Mouse (Mus musculus): ENCODE measurements at regions not wholly inside any gene's neighbourhood (a gene's known extent, or its start where the extent isn't known, plus 50 kb on each side); places are given as distances from the start of the nearest gene placed in this dataset.

DNA sequence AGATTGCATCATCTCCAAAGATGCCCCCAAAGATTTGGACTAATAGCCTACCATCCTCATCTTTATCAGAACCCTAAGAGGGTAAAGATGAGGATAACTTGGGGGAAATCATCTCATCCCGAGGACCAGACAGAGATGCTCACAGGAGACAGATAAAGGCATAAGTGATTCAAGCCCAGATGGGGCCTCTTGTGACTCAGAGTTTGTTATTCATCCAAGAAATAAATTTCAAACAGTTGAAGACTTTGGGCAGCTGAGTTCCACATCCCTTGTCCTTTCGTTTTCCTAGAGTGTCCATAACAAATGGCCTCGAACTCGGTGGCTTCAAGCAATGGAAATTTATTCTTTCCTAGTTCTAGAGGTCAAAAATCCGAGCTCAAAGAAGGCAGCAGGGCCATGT is 485.1 kb upstream of the Gm10131 start:
- ATAC-seq (ENCODE audit: extremely low read depth, insufficient number of reproducible peaks, low FRiP score, poor library complexity, severe bottlenecking), result no peak

DNA sequence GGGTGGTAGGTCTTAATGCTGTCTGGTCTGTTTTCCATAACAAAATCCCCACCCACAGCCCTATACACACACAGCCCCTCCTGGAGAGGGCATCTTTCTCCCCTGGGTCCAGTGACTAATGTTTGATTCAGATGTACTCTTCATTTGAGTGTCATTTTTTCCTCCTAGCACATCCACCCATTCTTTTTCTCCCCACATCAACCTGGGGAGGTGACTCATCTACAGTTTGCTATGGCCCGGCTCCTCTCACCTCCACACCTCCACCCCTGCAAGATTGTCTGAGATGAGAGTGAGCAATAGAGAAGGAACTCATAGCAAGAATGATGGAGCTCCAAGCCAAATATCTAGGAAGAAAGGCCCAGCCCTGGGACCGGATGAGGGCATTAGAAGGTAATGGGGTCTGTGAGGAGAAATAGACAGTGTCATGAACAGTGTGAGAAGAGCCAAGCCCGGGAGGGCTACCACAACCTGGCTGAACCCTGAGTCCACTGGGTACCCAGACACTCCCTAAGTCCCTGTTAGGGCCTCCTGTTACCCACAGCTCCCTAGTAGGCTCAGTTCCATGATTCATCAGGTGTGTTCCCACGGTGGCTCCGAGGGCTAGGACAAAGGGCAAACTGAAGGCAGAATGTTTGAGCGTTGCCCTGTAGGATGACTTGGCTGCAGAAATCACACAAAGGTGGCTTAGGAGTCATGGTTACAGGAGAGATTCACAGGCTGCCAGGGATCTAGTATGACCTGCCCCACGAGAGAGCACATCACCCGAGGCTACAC is 479.6 kb upstream of the Gm10131 start:
- ATAC-seq (ENCODE audit: extremely low read depth, insufficient number of reproducible peaks, low FRiP score, poor library complexity, severe bottlenecking), result no peak

DNA sequence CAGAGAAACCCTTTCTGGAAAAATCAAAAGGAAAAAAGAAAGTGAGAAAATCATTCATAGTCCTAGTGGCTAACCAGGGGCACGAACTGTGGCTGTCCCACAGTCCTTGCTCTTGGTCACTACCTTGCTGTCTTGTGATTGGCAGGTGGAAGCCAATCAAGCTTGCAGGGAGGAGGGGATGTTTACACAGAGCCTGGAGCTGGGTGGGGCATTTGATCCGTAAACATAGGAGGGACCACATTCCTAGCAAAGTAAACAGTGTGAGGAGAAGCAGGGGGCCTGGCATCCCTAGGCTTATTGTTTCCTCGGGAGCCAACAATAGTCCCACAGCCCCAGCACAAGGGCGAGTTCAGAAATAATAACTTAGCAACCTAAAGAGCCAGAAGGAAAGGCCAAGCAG is 466.5 kb upstream of the Gm10131 start:
- ATAC-seq (ENCODE audit: extremely low read depth, insufficient number of reproducible peaks, low FRiP score, poor library complexity, severe bottlenecking), result no peak

DNA sequence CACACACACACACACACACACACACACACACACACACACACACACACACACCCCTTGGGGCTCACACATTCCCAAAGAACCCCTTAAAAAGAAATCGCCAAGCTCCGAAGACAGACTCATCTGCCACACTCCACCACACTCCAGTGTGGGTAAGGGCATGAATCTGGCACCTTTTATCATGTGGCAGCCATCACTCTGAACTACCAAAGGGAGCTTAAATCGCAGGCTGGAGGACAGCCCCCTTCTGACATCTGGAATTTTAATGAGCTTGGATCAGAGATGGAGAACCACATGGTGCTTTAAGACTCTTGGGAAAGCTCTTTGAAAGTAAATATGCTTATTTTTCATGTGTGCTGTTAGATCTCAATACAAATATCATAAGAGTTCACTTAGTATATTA is 462.5 kb upstream of the Gm10131 start:
- no peak for ATAC-seq (ENCODE audit: extremely low read depth, insufficient number of reproducible peaks, low FRiP score, poor library complexity, severe bottlenecking)

DNA sequence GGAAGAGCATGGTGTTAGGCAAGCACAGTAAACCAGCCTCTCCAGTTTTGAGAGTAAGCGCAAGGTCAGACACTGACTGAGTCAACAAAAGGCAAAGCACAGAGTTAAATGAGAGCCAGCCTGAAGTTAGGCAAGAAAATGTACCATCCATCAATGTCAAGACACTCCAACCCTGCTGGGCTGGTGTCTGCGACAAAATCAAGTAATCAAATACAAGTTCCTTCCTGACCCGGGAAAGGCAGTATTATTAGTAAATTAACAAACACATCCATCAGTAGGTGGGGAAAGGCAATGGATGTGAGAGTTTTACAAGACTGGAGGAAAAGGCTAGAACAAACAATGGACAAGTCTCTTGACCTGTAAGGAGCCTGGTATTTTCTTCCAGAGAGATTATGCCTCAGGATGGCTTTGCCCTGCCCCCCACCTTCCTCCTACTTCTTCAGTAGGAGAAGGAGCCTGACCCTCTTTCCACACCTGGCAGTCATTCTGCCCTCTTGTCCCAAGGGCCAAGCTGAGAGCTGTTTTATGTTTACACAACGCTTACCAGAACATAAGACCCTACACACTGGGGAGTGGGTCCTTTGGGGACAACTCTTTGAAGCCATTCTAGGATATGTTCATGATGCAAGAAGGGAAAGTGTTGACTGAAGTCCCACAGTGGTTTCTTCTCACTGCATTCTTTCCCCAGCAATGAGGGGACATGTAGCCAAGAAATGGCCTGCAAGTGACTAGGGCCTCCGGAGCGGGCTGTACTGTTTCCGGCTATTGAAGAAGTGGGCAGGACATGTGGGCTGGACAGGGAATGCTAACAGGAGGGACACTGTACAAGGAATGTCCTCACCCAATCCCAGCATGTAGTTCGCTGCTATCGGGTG is 461.7 kb upstream of the Gm10131 start:
- ATAC-seq (ENCODE audit: extremely low read depth, insufficient number of reproducible peaks, low FRiP score, poor library complexity, severe bottlenecking), result no peak

DNA sequence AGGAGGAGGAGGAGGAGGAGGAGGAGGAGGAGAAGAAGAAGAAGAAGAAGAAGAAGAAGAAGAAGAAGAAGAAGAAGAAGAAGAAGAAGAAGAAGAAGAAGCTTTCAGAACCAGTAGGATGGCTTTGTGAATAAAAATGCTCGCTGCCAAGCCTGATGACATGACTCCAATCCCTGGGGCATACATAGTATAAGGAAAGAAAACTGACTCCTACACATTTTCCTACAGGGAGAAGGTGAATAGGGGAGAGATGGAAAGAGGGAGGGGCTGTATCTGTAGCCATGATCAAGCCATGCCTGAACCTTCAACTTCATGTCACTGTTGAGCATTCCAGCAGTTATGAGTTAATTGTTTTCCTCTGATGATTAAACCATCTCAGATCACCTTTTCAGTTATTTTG is 460.2 kb upstream of the Gm10131 start:
- no peak for ATAC-seq (ENCODE audit: extremely low read depth, insufficient number of reproducible peaks, low FRiP score, poor library complexity, severe bottlenecking)

DNA sequence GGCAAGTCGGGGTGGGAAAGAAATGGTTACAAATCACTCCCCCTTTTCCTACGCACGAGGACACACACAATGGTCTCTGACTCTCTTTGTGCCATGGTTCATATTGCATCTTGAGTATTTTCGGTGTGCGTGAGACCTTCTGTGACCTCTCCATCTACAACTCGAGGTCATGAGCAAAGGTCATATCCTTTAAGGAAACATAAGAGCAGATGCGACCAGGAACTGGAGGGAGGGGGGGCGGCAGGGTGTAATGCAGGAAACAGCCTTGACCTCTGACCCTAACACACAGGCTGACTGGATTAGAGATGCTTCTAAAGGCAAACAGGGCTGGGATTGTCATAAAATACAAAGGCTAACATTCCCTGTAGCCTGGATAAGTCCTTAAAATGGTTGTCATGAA is 450.7 kb upstream of the Gm10131 start:
- no peak for ATAC-seq (ENCODE audit: extremely low read depth, insufficient number of reproducible peaks, low FRiP score, poor library complexity, severe bottlenecking)

DNA sequence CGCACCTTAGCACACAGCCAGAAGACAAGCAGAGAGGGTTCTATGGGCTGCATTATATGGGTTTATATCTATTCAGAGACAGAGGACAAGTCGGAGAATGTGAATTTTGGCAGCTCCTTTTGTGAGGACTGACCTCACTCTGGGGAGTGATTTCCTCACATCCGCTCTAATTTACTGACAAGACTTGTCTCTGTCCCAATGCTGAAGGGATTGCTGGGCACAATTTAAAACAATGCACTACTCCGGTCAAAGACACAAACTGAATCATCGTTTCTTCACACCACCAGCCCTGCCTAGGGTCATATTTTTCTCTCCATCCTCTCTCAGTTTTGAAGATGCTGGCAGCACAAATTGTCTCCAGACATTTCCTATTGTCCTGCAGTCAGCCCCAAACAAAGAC is 438.2 kb upstream of the Gm10131 start:
- no peak for ATAC-seq (ENCODE audit: extremely low read depth, insufficient number of reproducible peaks, low FRiP score, poor library complexity, severe bottlenecking)

DNA sequence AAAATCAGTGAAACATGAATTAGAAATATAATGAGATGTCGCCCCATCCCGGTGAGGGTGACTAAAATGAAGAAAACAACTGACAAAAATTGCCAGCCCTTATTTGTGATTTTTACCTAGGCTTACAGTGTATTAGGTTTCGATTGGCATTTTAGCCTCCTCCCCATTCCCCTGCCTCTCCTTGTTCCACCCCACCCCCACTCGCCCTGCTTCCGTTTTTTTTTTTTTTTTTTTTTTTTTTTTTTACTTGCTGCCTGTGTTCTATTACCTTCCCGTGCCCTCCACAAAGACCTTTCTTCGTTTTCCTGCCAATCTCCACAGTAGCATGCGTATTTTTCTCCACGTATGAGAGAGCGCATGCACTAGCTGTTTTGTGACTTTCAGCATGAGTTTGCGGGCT is 435.3 kb upstream of the Gm10131 start:
- ATAC-seq (ENCODE audit: extremely low read depth, insufficient number of reproducible peaks, low FRiP score, poor library complexity, severe bottlenecking), result no peak

DNA sequence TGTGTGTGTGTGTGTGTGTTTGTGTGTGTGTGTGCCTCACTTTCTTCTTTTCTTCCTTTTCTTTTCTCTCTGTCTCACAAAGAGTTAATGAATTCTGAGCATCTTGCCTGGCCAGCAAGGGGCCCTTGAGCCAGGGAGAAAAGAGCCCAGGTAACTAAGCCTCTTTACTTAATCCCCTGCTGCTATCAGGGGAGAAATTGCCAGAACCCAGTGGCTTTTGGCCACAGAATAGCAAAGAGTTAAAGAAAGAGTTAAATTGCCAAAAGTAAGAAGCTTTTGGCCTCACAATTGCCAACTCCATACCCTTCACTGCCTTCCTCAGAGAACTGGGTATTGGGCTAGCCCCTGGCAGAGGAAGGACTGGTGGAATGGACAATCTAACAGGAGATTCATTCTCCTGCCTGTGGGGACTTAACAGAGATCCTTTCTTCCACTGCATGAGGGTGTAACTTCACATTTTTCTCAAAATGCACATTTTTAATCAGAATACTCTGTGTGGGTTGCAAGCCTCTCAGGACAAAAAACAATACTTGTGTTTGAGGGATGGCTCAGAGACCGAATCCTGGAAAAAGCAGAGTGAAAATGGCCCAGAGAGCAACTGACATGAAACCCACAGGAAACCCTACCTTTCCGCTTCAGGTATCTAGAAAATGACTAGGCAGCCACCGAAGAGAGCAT is 431.0 kb upstream of the Gm10131 start:
- ATAC-seq (ENCODE audit: extremely low read depth, insufficient number of reproducible peaks, low FRiP score, poor library complexity, severe bottlenecking), result no peak

DNA sequence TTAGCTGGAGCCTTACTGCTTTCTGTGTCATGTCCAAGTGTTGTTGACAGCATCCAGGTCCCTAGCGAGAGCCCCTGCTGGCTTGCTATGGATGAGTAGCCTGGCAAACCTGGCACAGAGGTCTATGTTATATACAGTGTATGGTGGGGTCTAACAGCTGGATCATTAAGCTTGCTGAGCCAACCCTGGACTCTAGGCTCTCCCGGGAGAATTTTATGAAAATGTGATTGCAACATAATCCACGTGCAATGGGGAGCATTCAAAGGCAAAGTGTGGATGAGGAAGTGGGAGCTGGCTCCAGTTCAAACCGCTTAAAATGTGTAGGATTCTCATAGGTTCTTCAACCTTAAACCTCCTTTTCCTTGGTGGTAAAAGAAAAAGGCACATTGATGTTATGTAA is 427.7 kb upstream of the Gm10131 start:
- ATAC-seq (ENCODE audit: extremely low read depth, insufficient number of reproducible peaks, low FRiP score, poor library complexity, severe bottlenecking), result no peak

DNA sequence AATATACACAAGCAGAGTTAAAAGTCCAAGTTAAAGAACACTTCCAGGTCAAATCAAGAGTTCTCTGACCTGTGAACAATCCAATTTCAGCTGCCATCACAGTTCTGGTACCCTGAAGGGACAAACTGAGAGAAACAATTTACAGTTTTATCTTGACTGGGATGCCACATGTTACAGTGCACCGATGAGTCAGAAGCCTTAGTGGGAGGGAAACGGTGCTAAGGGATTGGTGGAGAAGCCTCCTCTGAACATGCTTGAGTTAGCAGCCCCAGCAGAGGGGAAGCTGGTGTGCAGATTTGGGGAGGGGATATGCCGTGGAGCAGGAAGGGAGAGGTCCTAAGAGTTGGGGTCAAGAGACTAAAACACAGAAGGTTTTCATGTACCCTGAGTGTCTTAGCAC is 423.9 kb upstream of the Gm10131 start:
- ATAC-seq (ENCODE audit: extremely low read depth, insufficient number of reproducible peaks, low FRiP score, poor library complexity, severe bottlenecking), result no peak

DNA sequence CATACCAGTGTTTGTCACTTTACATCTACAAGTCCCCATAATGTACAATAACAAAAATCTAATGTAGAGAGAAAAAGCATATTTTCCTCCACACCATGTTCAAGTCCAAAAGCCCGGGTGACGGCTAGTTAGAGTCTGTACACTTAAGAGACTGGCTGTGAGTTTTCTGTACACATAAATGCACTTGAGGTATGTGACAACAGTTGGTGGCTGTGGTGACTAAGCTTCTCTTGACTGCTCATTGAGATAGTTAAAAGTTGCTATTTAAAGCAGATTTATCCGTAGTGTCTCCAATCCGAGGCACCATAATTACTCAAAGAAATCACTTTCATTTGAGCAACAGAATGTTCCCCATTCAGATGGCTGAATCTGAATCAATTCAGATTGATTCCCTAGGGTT is 421.9 kb upstream of the Gm10131 start:
- no peak for ATAC-seq (ENCODE audit: extremely low read depth, insufficient number of reproducible peaks, low FRiP score, poor library complexity, severe bottlenecking)

DNA sequence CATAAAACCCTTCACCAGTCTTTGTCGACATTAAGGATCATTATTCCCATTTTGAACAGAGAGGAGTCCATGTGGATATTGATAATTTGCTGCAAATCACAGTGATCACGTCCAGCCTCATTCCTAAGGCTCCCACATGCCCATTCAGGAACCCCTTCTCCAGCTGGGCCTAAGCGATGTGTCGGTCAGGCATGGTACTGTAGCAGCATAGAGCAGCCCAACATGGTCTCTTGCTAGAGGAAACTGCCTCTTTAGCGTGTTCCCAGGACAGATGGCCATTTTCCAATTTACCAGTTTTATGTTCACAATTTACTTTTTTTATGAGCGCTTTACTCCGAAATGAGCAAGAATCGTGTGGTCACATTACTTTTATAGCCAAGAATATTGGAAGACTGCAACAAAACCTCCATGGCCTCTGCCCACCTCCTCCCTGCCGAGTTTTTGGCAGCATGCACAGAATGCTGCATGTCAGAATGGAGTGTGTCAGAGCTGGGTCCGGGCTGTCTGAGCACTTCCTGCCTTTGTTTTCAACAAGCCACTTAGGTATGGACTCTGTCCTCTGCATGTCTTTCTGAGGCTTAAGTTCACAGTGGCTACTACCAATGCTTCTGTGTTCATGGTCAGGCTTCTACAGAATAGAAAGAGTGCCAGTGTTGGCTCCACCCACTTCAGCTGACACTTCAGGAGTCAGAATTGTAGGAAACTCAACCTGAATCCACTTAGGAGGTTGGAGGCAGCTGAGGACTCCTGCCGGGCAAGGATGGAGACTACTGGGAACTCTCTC is 419.6 kb upstream of the Gm10131 start:
- no peak for ATAC-seq (ENCODE audit: extremely low read depth, insufficient number of reproducible peaks, low FRiP score, poor library complexity, severe bottlenecking)

DNA sequence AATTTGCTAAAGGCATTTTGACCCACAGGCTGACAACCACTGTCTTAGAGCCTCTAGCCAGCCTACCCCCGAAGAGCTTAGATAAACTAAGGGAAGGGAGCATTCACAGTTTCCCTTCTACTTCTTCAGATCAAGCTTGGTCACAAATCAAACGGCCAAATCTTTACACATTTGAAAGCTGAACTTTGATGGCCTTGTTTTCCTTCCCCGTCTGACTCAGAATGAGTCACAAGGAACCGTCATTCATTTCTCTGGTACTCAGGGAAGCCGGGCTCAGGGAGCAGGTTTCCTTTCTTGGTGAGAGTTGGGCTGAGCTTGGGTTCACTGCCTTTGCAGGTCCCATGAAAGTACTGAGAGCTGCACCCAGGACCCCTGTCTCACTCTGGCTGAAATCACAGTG is 418.5 kb upstream of the Gm10131 start:
- ATAC-seq (ENCODE audit: extremely low read depth, insufficient number of reproducible peaks, low FRiP score, poor library complexity, severe bottlenecking), result no peak

DNA sequence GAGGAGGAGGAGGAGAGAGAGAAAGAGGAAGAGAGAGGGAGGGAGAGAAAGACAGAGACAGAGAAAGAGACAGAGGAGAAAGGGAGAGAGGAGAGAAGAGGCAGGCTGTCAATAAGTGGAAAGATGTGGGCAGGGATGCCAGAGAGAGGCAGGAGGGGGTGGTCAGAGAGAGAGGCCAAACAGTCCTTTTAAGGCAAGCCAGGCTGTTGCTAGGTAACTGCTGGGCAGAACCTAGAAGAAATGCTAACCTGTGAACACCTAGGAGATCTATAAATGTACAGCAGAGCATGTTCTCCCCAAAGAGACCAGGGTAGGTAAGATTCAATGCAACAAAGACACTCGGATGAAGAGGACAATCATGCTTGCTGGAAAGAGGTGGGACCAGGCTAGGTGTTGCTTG is 417.9 kb upstream of the Gm10131 start:
- no peak for ATAC-seq (ENCODE audit: extremely low read depth, insufficient number of reproducible peaks, low FRiP score, poor library complexity, severe bottlenecking)

DNA sequence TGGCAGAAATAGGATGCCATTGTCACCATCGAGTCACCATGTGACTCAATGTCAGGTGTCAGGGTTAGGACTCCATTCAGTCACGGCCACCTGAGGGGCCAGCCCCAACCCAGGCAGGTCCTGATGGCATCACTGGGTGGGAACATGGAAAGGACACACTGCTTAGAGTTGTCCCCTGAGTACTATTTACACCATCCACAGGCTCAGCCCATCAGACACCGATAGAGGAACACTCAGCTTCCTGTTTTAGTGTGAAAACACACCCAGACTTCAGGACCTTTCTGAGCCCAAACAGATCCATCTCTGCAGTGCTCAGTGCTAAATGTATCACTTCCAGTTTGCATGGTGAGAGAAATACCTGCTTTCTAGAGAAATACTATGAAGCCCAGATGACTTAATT is 416.7 kb upstream of the Gm10131 start:
- no peak for ATAC-seq (ENCODE audit: extremely low read depth, insufficient number of reproducible peaks, low FRiP score, poor library complexity, severe bottlenecking)

DNA sequence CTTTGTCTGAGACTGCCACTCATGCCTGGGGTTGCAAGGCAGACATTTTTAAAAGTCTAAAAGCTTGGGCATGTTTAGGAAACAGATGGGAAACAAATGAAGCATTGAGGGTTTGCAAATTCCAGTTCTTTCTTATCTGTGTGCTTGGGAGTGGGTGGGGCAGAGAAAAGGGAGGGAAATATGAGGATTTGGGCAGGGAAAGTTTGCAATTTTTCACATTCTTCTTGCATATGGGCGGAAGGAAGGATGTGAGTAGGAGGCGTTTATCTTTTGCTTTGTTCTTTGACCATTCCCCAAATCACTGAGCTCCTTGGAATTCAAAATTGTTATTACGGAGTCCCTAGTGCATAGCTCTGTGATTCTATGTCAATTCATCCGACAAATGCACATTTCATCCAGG is 413.7 kb upstream of the Gm10131 start:
- no peak for ATAC-seq (ENCODE audit: extremely low read depth, insufficient number of reproducible peaks, low FRiP score, poor library complexity, severe bottlenecking)

DNA sequence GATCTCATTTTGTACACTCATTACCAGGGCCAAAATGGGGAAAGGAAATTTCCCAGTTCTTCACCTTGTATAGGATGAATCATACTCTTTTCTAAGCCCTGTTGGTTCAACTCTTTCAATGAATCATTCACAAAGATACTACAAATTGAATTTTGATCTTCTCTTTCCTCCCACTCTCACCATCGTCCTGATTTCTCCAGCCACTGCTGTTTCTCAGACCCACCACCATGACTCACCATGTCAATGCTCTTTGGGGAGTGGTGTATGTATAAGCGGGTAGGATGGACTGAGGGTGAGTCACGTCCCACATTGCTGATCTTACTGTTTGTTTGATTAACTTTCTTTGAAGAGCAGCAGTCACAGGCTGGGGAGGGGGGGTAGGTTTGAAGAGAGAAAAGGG is 412.3 kb upstream of the Gm10131 start:
- no peak for ATAC-seq (ENCODE audit: extremely low read depth, insufficient number of reproducible peaks, low FRiP score, poor library complexity, severe bottlenecking)
